Mouse (Mus musculus) olfactory bulb, adult 2 months (tissue): ENCODE measurements at regions not wholly inside any gene's neighbourhood (a gene's known extent, or its start where the extent isn't known, plus 50 kb on each side); places are given as distances from the start of the nearest gene placed in this dataset.

Experiments used
- CTCF ChIP-seq: fragments of 200-500 bp; IDR thresholded peaks from 2 replicates; pipeline ENCODE4 v1.5.1; 2012; ENCODE audit warnings: low read depth, mild to moderate bottlenecking, low read length, moderate library complexity; ENCODE audit not compliant: insufficient read depth
- POLR2A ChIP-seq: fragments of 200-500 bp; IDR thresholded peaks from 2 replicates; pipeline ENCODE4 v1.6.1; 2012; ENCODE audit warnings: mild to moderate bottlenecking, low read depth, low read length, moderate library complexity; ENCODE audit not compliant: insufficient read depth

- no peak for TF ChIP-seq POLR2A
- no peak for TF ChIP-seq CTCF
Observed at GRCm38 (mm10) chr17:84072426-84073030, 115.2 kb downstream of the Zfp36l2 start.
